Comparison of ENCODE assay signal across 9 mouse cellular contexts in genomic region chr3:37640810-37641209, GRCm38 (mm10). TPM values are rescaled to one million over a fixed set of nuclear protein-coding genes. Genes with fewer than 3 reads are reported as not detected.
A peak's percentile ranks its signal among the peaks of the same experiment; 100 is the strongest.
DNase-seq lines count a peak whose midpoint lies in the region; ATAC-seq and TF ChIP-seq lines count a peak whose summit lies in the region.
"Had no signal": no experiment of that assay in that cellular context is flagged by ENCODE, and none has a peak within 500 bp of the region (broad histone marks: within the 10 kb centered on the region; RNA-seq: fewer than 3 reads in every experiment).

No protein-coding gene starts in this region.

- TF ChIP-seq CTCF in kidney, adult 2 months (conservative IDR thresholded peaks at IDR 0.05; ENCODE audit: insufficient read depth, insufficient read length, low read depth, low read length): peak; percentile 58

- H3K27me3 ChIP-seq in erythroblast, embryonic 14.5 days (ENCODE audit: control insufficient read depth): peaks cover 66% of the 10 kb centered on the region
- H3K27me3 ChIP-seq in embryonic facial prominence, embryonic 10.5 days (replicated peaks; ENCODE audit: low read depth, poor library complexity, severe bottlenecking): 0 out of 2 replicates have a peak, but pooled peaks cover 9% of the 10 kb centered on the region
- no peaks in the 10 kb centered on the region for H3K27me3 ChIP-seq in kidney, adult 2 months (replicated peaks; ENCODE audit: control insufficient read depth, insufficient read depth, low read length)
- no peaks in the 10 kb centered on the region for H3K27me3 ChIP-seq in limb, embryonic 14.5 days (ENCODE audit: control insufficient read depth, insufficient read depth, low read length)
- 0 out of 2 replicates have a peak, but pooled peaks cover 7% of the 10 kb centered on the region for H3K27me3 ChIP-seq in midbrain, embryonic 15.5 days (replicated peaks)
- H3K27me3 ChIP-seq: CH12.LX had no signal

- no peak for ATAC-seq in erythroblast, adult 5-6 weeks (replicated peaks; ENCODE audit: low FRiP score, poor library complexity, severe bottlenecking)
- peak; percentile 60 for ATAC-seq in limb, embryonic 14.5 days (ENCODE audit: low FRiP score, low read depth)
- peak; percentile 80 for ATAC-seq in midbrain, embryonic 15.5 days (replicated peaks)

- H3K4me3 ChIP-seq in erythroblast, embryonic 14.5 days (replicated peaks): peak overlapping the region; percentile 76
- peak overlapping the region; percentile 87 for H3K4me3 ChIP-seq in embryonic facial prominence, embryonic 10.5 days
- H3K4me3 ChIP-seq in kidney, adult 2 months (ENCODE audit: insufficient read depth, low read depth, low read length): peak overlapping the region; percentile 79
- H3K4me3 ChIP-seq in limb, embryonic 14.5 days (replicated peaks; ENCODE audit: low read length): peak overlapping the region; percentile 86
- peak overlapping the region; percentile 75 for H3K4me3 ChIP-seq in midbrain, embryonic 15.5 days

- peak; percentile 83 for DNase-seq in embryonic facial prominence, embryonic 10.5 days (ENCODE audit: low spot score)
- peak; percentile 43 for DNase-seq in heart, adult 8-10 months (ENCODE audit: low spot score)
- peak; percentile 84 for DNase-seq in kidney, adult 2 months
- peak; percentile 78 for DNase-seq in limb, embryonic 14.5 days (ENCODE audit: low spot score)
- DNase-seq in spleen, postnatal 14 days (ENCODE audit: low spot score in 2 of 2): peak; percentile 38 to 52

- TF ChIP-seq POLR2A in kidney, adult 2 months (IDR thresholded peaks at IDR 0.05; ENCODE audit: low read depth, low read length): no peak
- TF ChIP-seq POLR2A in limb, embryonic 14.5 days (IDR thresholded peaks at IDR 0.05; ENCODE audit: borderline replicate concordance, extremely low read depth, insufficient read depth, insufficient read length): no peak

- peaks cover 3% of the 10 kb centered on the region; the same call in 1 of the 2 replicates for H3K9me3 ChIP-seq in erythroblast, embryonic 14.5 days (ENCODE audit: control insufficient read depth, low read length)
- no peaks in the 10 kb centered on the region for H3K9me3 ChIP-seq in embryonic facial prominence, embryonic 10.5 days
- H3K9me3 ChIP-seq in limb, embryonic 14.5 days (ENCODE audit: control insufficient read depth, low read length): no peaks in the 10 kb centered on the region
- no peaks in the 10 kb centered on the region for H3K9me3 ChIP-seq in midbrain, embryonic 15.5 days

- peaks cover 16% of the 10 kb centered on the region for H3K36me3 ChIP-seq in erythroblast, embryonic 14.5 days (ENCODE audit: control insufficient read depth)
- peaks cover 33% of the 10 kb centered on the region for H3K36me3 ChIP-seq in embryonic facial prominence, embryonic 10.5 days (replicated peaks)
- peaks cover 1% of the 10 kb centered on the region; the same call in 1 of the 2 replicates for H3K36me3 ChIP-seq in kidney, adult 2 months (ENCODE audit: control insufficient read depth, insufficient read depth, low read length)
- peaks cover 28% of the 10 kb centered on the region for H3K36me3 ChIP-seq in limb, embryonic 14.5 days (ENCODE audit: control insufficient read depth, insufficient read depth, low read length)
- no peaks in the 10 kb centered on the region for H3K36me3 ChIP-seq in midbrain, embryonic 15.5 days (replicated peaks)

- H3K9ac ChIP-seq in limb, embryonic 14.5 days (ENCODE audit: low read depth, low read length, severe bottlenecking): peak overlapping the region; percentile 89
- H3K9ac ChIP-seq in midbrain, embryonic 15.5 days: peak overlapping the region; percentile 62

- peak overlapping the region; percentile 92 for H3K27ac ChIP-seq in embryonic facial prominence, embryonic 10.5 days (replicated peaks)
- H3K27ac ChIP-seq in kidney, adult 2 months (ENCODE audit: insufficient read depth, low read depth, low read length): peak overlapping the region; percentile 56
- H3K27ac ChIP-seq in limb, embryonic 14.5 days (replicated peaks; ENCODE audit: low read depth, low read length): peak overlapping the region; percentile 92
- H3K27ac ChIP-seq in midbrain, embryonic 15.5 days: peak overlapping the region; percentile 91

- H3K4me2 ChIP-seq in limb, embryonic 14.5 days (replicated peaks; ENCODE audit: low read depth, low read length, severe bottlenecking): peak overlapping the region; percentile 63
- H3K4me2 ChIP-seq in midbrain, embryonic 15.5 days: peak overlapping the region; percentile 93

- peaks cover 23% of the 10 kb centered on the region for H3K4me1 ChIP-seq in erythroblast, embryonic 14.5 days (ENCODE audit: control insufficient read depth)
- peaks cover 39% of the 10 kb centered on the region for H3K4me1 ChIP-seq in embryonic facial prominence, embryonic 10.5 days
- H3K4me1 ChIP-seq in kidney, adult 2 months (ENCODE audit: control insufficient read depth, insufficient read depth, low read length): no peaks in the 10 kb centered on the region
- H3K4me1 ChIP-seq in limb, embryonic 14.5 days (ENCODE audit: control insufficient read depth, insufficient read depth, low read length): peaks cover 19% of the 10 kb centered on the region
- peaks cover 23% of the 10 kb centered on the region for H3K4me1 ChIP-seq in midbrain, embryonic 15.5 days

- 4% methylated on average over 47 of the region's 47 CpGs for WGBS in embryonic facial prominence, embryonic 10.5 days
- WGBS in kidney, adult 2 months: 4% methylated on average over 46 of the region's 47 CpGs
- WGBS in limb, embryonic 14.5 days: 9% methylated on average over 14 of the region's 47 CpGs
- under 1% methylated on average over 33 of the region's 47 CpGs for WGBS in midbrain, embryonic 15.5 days

RNA-seq across cellular contexts. Expression of gene Spry1, which starts 1.1 kb away (rescaled TPM):
- 0.04 and 0.06 TPM in 2 replicates for polyA plus RNA-seq in erythroblast, embryonic 14.5 days (2012)
- total RNA-seq in erythroblast, adult 5-6 weeks (2015; ENCODE audit: low replicate concordance): 2.3 TPM in 1 of 2 replicates, not detected in the other
- total RNA-seq in erythroblast, adult 5-6 weeks (2017; ENCODE audit: low replicate concordance): 0.26 TPM in 1 of 2 replicates, not detected in the other
- polyA plus RNA-seq in embryonic facial prominence, embryonic 10.5 days (2016; fragmentation: Nextera tagmentation; extraction: Ambion mirVana): 17.9 and 18.4 TPM in 2 replicates
- total RNA-seq in heart, adult 8-10 months (2022): 10 to 100 TPM; 14.5 to 17.3 (median 15.5) TPM
- polyA plus RNA-seq in kidney, adult 2 months (2012; rRNA removed): 47.3 and 50.2 TPM in 2 replicates
- 57.1 and 74.0 TPM in 2 replicates for polyA plus RNA-seq in limb, embryonic 14.5 days (2012; rRNA removed)
- 23.6 and 23.8 TPM in 2 replicates for polyA plus RNA-seq in limb, embryonic 14.5 days (2014; fragmentation: Nextera tagmentation; extraction: Ambion mirVana)
- polyA plus RNA-seq in midbrain, embryonic 15.5 days (2015; fragmentation: Nextera tagmentation; extraction: Ambion mirVana): 7.1 and 7.9 TPM in 2 replicates
- total RNA-seq: CH12.LX had no signal
